In the genomic region with DNA sequence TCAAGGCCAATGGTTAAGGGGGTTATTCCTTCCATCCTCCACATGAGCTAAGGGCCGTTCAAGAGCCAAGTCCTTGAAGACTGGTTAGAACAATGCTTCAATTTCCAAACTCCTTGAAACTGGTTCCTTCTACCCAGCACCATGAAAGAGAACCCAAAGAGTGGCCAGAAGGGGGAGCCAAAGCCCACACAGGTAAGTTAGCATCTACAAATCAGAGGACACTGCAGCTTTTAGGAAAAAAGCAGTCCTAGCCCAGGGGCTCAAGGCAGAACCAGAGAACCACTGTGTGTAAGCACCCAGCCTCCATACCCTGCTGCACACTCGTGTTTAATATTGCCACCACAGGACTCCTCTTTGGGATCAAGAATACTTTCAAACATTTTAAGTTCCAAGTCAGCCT, we compare ENCODE assay signal across 9 mouse cellular contexts. TPM values are rescaled to one million over a fixed set of nuclear protein-coding genes. Genes with fewer than 3 reads are reported as not detected.
DNase-seq lines count a peak whose midpoint lies in the region; ATAC-seq and TF ChIP-seq lines count a peak whose summit lies in the region.
"Had no signal": no experiment of that assay in that cellular context is flagged by ENCODE, and none has a peak within 500 bp of the region (broad histone marks: within the 10 kb centered on the region; RNA-seq: fewer than 3 reads in every experiment).

No protein-coding gene starts in this region.

- WGBS in kidney, embryonic 16.5 days: 44% methylated on average over 2 of the region's 2 CpGs
- 48% methylated on average over 2 of the region's 2 CpGs for WGBS in embryonic facial prominence, embryonic 11.5 days
- WGBS in hindbrain, postnatal 0 days: 42% methylated on average over 2 of the region's 2 CpGs
- WGBS in midbrain, embryonic 16.5 days: 34% methylated on average over 2 of the region's 2 CpGs
- WGBS in thymus, adult 2 months: 53% methylated on average over 2 of the region's 2 CpGs

- TF ChIP-seq POLR2A in thymus, adult 2 months (IDR thresholded peaks at IDR 0.05; ENCODE audit: control insufficient read depth, extremely low read depth, insufficient read depth, low read length, poor library complexity): no peak

- DNase-seq in kidney, adult 18-20 months: peak; percentile 75
- peak; percentile 81 for DNase-seq in adrenal gland, postnatal 14 days
- DNase-seq in embryonic facial prominence, embryonic 11.5 days (ENCODE audit: low spot score): peak; percentile 75
- peak; percentile 72 for DNase-seq in hindbrain, postnatal 0 days (ENCODE audit: low spot score)
- DNase-seq in left cerebral cortex, postnatal 25 days (ENCODE audit: low spot score in 2 of 2): peak; percentile 66 to 77
- DNase-seq in thymus, adult 2 months: peak; percentile 75

- no peak overlapping the region for H3K4me2 ChIP-seq in kidney, embryonic 16.5 days (replicated peaks; ENCODE audit: low read depth, low read length)
- H3K4me2 ChIP-seq in embryonic facial prominence, embryonic 11.5 days (ENCODE audit: low read depth, low read length): no peak overlapping the region
- no peak overlapping the region for H3K4me2 ChIP-seq in hindbrain, postnatal 0 days (ENCODE audit: low read depth, low read length)
- no peak overlapping the region for H3K4me2 ChIP-seq in midbrain, embryonic 16.5 days (ENCODE audit: low read length)
- H3K4me2 ChIP-seq: embryonic facial prominence, embryonic 15.5 days had no signal

- intact Hi-C loops in left cerebral cortex, postnatal 25 days (cut with DNase I): loop anchor here (2.0 to 5.0 kb wide), 2 partner anchors 237 to 264 kb away; a partner anchor contains a TSS

- no peaks in the 10 kb centered on the region for H3K4me1 ChIP-seq in kidney, embryonic 16.5 days (ENCODE audit: insufficient read depth, low read length)
- H3K4me1 ChIP-seq in embryonic facial prominence, embryonic 11.5 days (ENCODE audit: control insufficient read depth, insufficient read depth, low read length): no peaks in the 10 kb centered on the region
- no peaks in the 10 kb centered on the region for H3K4me1 ChIP-seq in hindbrain, postnatal 0 days (ENCODE audit: insufficient read depth, low read length)
- no peaks in the 10 kb centered on the region for H3K4me1 ChIP-seq in midbrain, embryonic 16.5 days (ENCODE audit: control insufficient read depth, insufficient read depth, low read length)
- peaks cover 2% of the 10 kb centered on the region for H3K4me1 ChIP-seq in thymus, adult 2 months (replicated peaks; ENCODE audit: control insufficient read depth, insufficient read depth, low read length)
- H3K4me1 ChIP-seq: embryonic facial prominence, embryonic 15.5 days had no signal

- H3K27ac ChIP-seq in kidney, embryonic 16.5 days (ENCODE audit: low read length): no peak overlapping the region
- no peak overlapping the region for H3K27ac ChIP-seq in embryonic facial prominence, embryonic 11.5 days (replicated peaks; ENCODE audit: low read depth, low read length)
- H3K27ac ChIP-seq in hindbrain, postnatal 0 days: no peak overlapping the region
- H3K27ac ChIP-seq in midbrain, embryonic 16.5 days (ENCODE audit: low read length): no peak overlapping the region
- no peak overlapping the region for H3K27ac ChIP-seq in thymus, adult 2 months (ENCODE audit: control insufficient read depth, insufficient read depth, low read length)
- H3K27ac ChIP-seq: embryonic facial prominence, embryonic 15.5 days had no signal

- H3K27me3 ChIP-seq in kidney, embryonic 16.5 days (ENCODE audit: insufficient read depth, low read length): no peaks in the 10 kb centered on the region
- no peaks in the 10 kb centered on the region for H3K27me3 ChIP-seq in embryonic facial prominence, embryonic 11.5 days (ENCODE audit: control insufficient read depth, insufficient read depth, low read length)
- H3K27me3 ChIP-seq in hindbrain, postnatal 0 days (ENCODE audit: insufficient read depth, low read length): no peaks in the 10 kb centered on the region
- H3K27me3 ChIP-seq in midbrain, embryonic 16.5 days (ENCODE audit: control insufficient read depth, insufficient read depth, low read depth, low read length): no peaks in the 10 kb centered on the region
- no peaks in the 10 kb centered on the region for H3K27me3 ChIP-seq in thymus, adult 2 months (ENCODE audit: control insufficient read depth, insufficient read depth, low read length)
- H3K27me3 ChIP-seq: embryonic facial prominence, embryonic 15.5 days had no signal

- H3K9me3 ChIP-seq in kidney, embryonic 16.5 days (ENCODE audit: low read length): no peaks in the 10 kb centered on the region
- H3K9me3 ChIP-seq in embryonic facial prominence, embryonic 11.5 days (replicated peaks; ENCODE audit: control insufficient read depth, low read length): no peaks in the 10 kb centered on the region
- no peaks in the 10 kb centered on the region for H3K9me3 ChIP-seq in hindbrain, postnatal 0 days (ENCODE audit: low read length)
- H3K9me3 ChIP-seq in midbrain, embryonic 16.5 days (replicated peaks; ENCODE audit: control insufficient read depth, low read length, poor library complexity, severe bottlenecking): no peaks in the 10 kb centered on the region
- H3K9me3 ChIP-seq: embryonic facial prominence, embryonic 15.5 days had no signal

- H3K9ac ChIP-seq in kidney, embryonic 16.5 days (replicated peaks; ENCODE audit: low read length): no peak overlapping the region
- H3K9ac ChIP-seq in embryonic facial prominence, embryonic 11.5 days (replicated peaks; ENCODE audit: low read length): no peak overlapping the region
- H3K9ac ChIP-seq in hindbrain, postnatal 0 days (replicated peaks; ENCODE audit: low read length): no peak overlapping the region
- no peak overlapping the region for H3K9ac ChIP-seq in midbrain, embryonic 16.5 days (ENCODE audit: low read depth, low read length)
- H3K9ac ChIP-seq: embryonic facial prominence, embryonic 15.5 days had no signal

- peak; percentile 72 for TF ChIP-seq CTCF in hindbrain, postnatal 0 days (IDR thresholded peaks at IDR 0.05; ENCODE audit: low read depth)
- no peak for TF ChIP-seq CTCF in thymus, adult 2 months (IDR thresholded peaks at IDR 0.05; ENCODE audit: borderline replicate concordance, control insufficient read depth, extremely low read depth, insufficient read depth, low read length, poor library complexity)

- H3K4me3 ChIP-seq in kidney, embryonic 16.5 days (ENCODE audit: low read length): no peak overlapping the region
- no peak overlapping the region for H3K4me3 ChIP-seq in embryonic facial prominence, embryonic 11.5 days (ENCODE audit: low read depth, low read length)
- H3K4me3 ChIP-seq in hindbrain, postnatal 0 days (ENCODE audit: low read length): no peak overlapping the region
- H3K4me3 ChIP-seq in midbrain, embryonic 16.5 days (ENCODE audit: low read depth, low read length): no peak overlapping the region
- no peak overlapping the region for H3K4me3 ChIP-seq in thymus, adult 2 months (ENCODE audit: control insufficient read depth, insufficient read depth, low read length)
- H3K4me3 ChIP-seq: embryonic facial prominence, embryonic 15.5 days had no signal

- H3K36me3 ChIP-seq in kidney, embryonic 16.5 days (ENCODE audit: insufficient read depth, low read length): peaks cover 38% of the 10 kb centered on the region
- H3K36me3 ChIP-seq in embryonic facial prominence, embryonic 11.5 days (replicated peaks; ENCODE audit: control insufficient read depth, insufficient read depth, low read depth, low read length): peaks cover 2% of the 10 kb centered on the region; the same call in 1 of the 2 replicates
- peaks cover 38% of the 10 kb centered on the region for H3K36me3 ChIP-seq in hindbrain, postnatal 0 days (ENCODE audit: insufficient read depth, low read length)
- H3K36me3 ChIP-seq in midbrain, embryonic 16.5 days (ENCODE audit: control insufficient read depth, insufficient read depth, low read length): peaks cover 20% of the 10 kb centered on the region
- 0 out of 2 replicates have a peak, but pooled peaks cover 4% of the 10 kb centered on the region for H3K36me3 ChIP-seq in thymus, adult 2 months (ENCODE audit: control insufficient read depth, insufficient read depth, low read length)

- no peak for ATAC-seq in kidney, embryonic 16.5 days (ENCODE audit: low FRiP score, low TSS enrichment)
- no peak for ATAC-seq in embryonic facial prominence, embryonic 11.5 days (replicated peaks; ENCODE audit: insufficient number of reproducible peaks, low FRiP score, low TSS enrichment, low read depth)
- ATAC-seq in hindbrain, postnatal 0 days: no peak
- 0 out of 2 replicates have a peak, but pooled peaks have one; percentile 16 for ATAC-seq in midbrain, embryonic 16.5 days

RNA-seq across cellular contexts. Expression of a gene that starts 11.2 kb away (rescaled TPM):
- polyA plus RNA-seq in kidney, embryonic 16.5 days (2015; fragmentation: Nextera tagmentation; extraction: Ambion mirVana): 4.8 and 5.5 TPM in 2 replicates
- total RNA-seq in adrenal gland, postnatal 14 days (2021): 10.4 and 19.3 TPM in 2 replicates
- polyA plus RNA-seq in embryonic facial prominence, embryonic 11.5 days (2014; fragmentation: Nextera tagmentation; extraction: Ambion mirVana): 0.49 and 1.7 TPM in 2 replicates
- 0.75 and 1.5 TPM in 2 replicates for total RNA-seq in hindbrain, postnatal 0 days (2014; rRNA removed)
- polyA plus RNA-seq in hindbrain, postnatal 0 days (2015; fragmentation: Nextera tagmentation; extraction: Ambion mirVana): 1.2 TPM in 2 replicates
- 1 to 10 TPM; 1.4 to 1.7 TPM for total RNA-seq in left cerebral cortex, postnatal 25 days (2021)
- polyA plus RNA-seq in midbrain, embryonic 16.5 days (2015; fragmentation: Nextera tagmentation; extraction: Ambion mirVana): 0.73 and 0.77 TPM in 2 replicates
- polyA plus RNA-seq in thymus, adult 2 months (2012; rRNA removed): 118 and 129 TPM in 2 replicates

RNA-seq across cellular contexts. Expression of a gene that starts 45.6 kb away (rescaled TPM):
- 2.6 and 3.1 TPM in 2 replicates for polyA plus RNA-seq in kidney, embryonic 16.5 days (2015; fragmentation: Nextera tagmentation; extraction: Ambion mirVana)
- total RNA-seq in adrenal gland, postnatal 14 days (2021): 9.7 and 18.1 TPM in 2 replicates
- polyA plus RNA-seq in embryonic facial prominence, embryonic 11.5 days (2014; fragmentation: Nextera tagmentation; extraction: Ambion mirVana): 0.89 and 1.1 TPM in 2 replicates
- 12.9 and 41.5 TPM in 2 replicates for total RNA-seq in hindbrain, postnatal 0 days (2014; rRNA removed)
- 8.1 and 8.3 TPM in 2 replicates for polyA plus RNA-seq in hindbrain, postnatal 0 days (2015; fragmentation: Nextera tagmentation; extraction: Ambion mirVana)
- total RNA-seq in left cerebral cortex, postnatal 25 days (2021): 10 to 100 TPM; 24.0 to 25.3 TPM
- polyA plus RNA-seq in midbrain, embryonic 16.5 days (2015; fragmentation: Nextera tagmentation; extraction: Ambion mirVana): 3.4 and 4.0 TPM in 2 replicates
- 95.3 and 98.8 TPM in 2 replicates for polyA plus RNA-seq in thymus, adult 2 months (2012; rRNA removed)

Comparison
In these comparisons a context has a peak if more than half of its experiments do, and no peak if none do; other contexts are left out.
1. RNA of a gene that starts 11.2 kb away (polyA plus RNA-seq): 118 to 129 TPM in thymus, adult 2 months; 4.8 to 5.5 TPM in kidney, embryonic 16.5 days, 1.2 TPM in hindbrain, postnatal 0 days, 0.73 to 0.77 TPM in midbrain, embryonic 16.5 days and 0.49 to 1.7 TPM in embryonic facial prominence, embryonic 11.5 days; every median in the first group is over 10 times any median in the second.
2. RNA of a gene that starts 45.6 kb away (polyA plus RNA-seq): 95.3 to 98.8 TPM in thymus, adult 2 months; 8.1 to 8.3 TPM in hindbrain, postnatal 0 days, 3.4 to 4.0 TPM in midbrain, embryonic 16.5 days, 2.6 to 3.1 TPM in kidney, embryonic 16.5 days and 0.89 to 1.1 TPM in embryonic facial prominence, embryonic 11.5 days; every median in the first group is over 10 times any median in the second.
3. Peak in every context shown above with its lines, with median percentiles within 50 percentile points of each other: DNase-seq.